Comparison of ENCODE assay signal across 16 mouse cellular contexts in genomic region chr5:22127583-22127982, GRCm38 (mm10).
DNase-seq lines count a peak whose midpoint lies in the region; ATAC-seq lines count a peak whose summit lies in the region.
"Had no signal": no experiment of that assay in that cellular context is flagged by ENCODE, and none has a peak within 500 bp of the region (broad histone marks: within the 10 kb centered on the region; RNA-seq: fewer than 3 reads in every experiment).

No protein-coding gene starts in this region.

- ATAC-seq in cerebellum, adult (ENCODE audit: insufficient number of reproducible peaks, low FRiP score, low TSS enrichment), result peak; percentile 95
- ATAC-seq in megakaryocyte-erythroid progenitor cell, adult 5-6 weeks (replicated peaks; ENCODE audit: low FRiP score, low TSS enrichment, poor library complexity, severe bottlenecking), result no peak
- ATAC-seq: CD4-positive, CD25-positive, alpha-beta regulatory T cell, adult 4 months; forebrain, embryonic 15.5 days; hindbrain, embryonic 16.5 days had no signal

- DNase-seq in cerebellum, postnatal 4 days (ENCODE audit: low spot score in 2 of 2), result no peak
- peak; percentile 93 for DNase-seq in cerebellum, adult 9-10 months
- DNase-seq in cerebellum, postnatal 25 days, result peak; percentile 77 to 79
- no peak for DNase-seq in embryo, embryonic 9.5 days (ENCODE audit: extremely low spot score)
- no peak for DNase-seq in urinary bladder, postnatal 14 days (ENCODE audit: low spot score)
- DNase-seq: adrenal gland, postnatal 10 days; B cell, adult 2 months; gastrocnemius, postnatal 36 days; heart, adult 11 months; heart, postnatal 36 days; kidney, adult 11 months had no signal

Comparison
In these comparisons a context has a peak if more than half of its experiments do, and no peak if none do; other contexts are left out.
1. DNase-seq: peak in cerebellum, adult 9-10 months (single experiment) and cerebellum, postnatal 25 days (2 of 2); none in cerebellum, postnatal 4 days (0 of 2), embryo, embryonic 9.5 days (single experiment) and urinary bladder, postnatal 14 days (single experiment).